Mouse (Mus musculus) limb, embryonic 14.5 days (tissue): ENCODE data around the gene Lbhd2. TPM values are rescaled to one million over a fixed set of nuclear protein-coding genes. Genes with fewer than 3 reads are reported as not detected.

Experiments used
- ATAC-seq: fragments of 200-750 bp; cut with Nextera tagmentation; 2 replicates; pipeline ENCODE4 v1.8.0; 2017; ENCODE audit warnings: low read depth, moderate number of reproducible peaks, moderate TSS enrichment; ENCODE audit not compliant: low FRiP score
- DNase-seq: peaks from one replicate; pipeline ENCODE4 v3.0.0-alpha.2; 2015; ENCODE audit warnings: low spot score
- H3K27ac ChIP-seq: fragments of 300-500 bp; sonication (generic); replicated peaks from 2 replicates; pipeline ENCODE4 v1.5.1; 2014; ENCODE audit warnings: low read depth, mild to moderate bottlenecking, low read length, moderate library complexity, mixed read lengths
- H3K27me3 ChIP-seq: fragments of 300-500 bp; sonication (generic); 2 replicates; pipeline ENCODE4 v1.6.1; 2014; ENCODE audit warnings: low read length, mixed read lengths; ENCODE audit not compliant: control insufficient read depth, insufficient read depth
- H3K36me3 ChIP-seq: fragments of 300-500 bp; sonication (generic); 2 replicates; pipeline ENCODE4 v1.6.1; 2014; ENCODE audit warnings: mild to moderate bottlenecking, low read length, moderate library complexity, mixed read lengths; ENCODE audit not compliant: control insufficient read depth, insufficient read depth
- H3K4me1 ChIP-seq: fragments of 300-500 bp; sonication (generic); 2 replicates; pipeline ENCODE4 v1.6.1; 2014; ENCODE audit warnings: antibody characterized with exemption, low read length, mixed read lengths; ENCODE audit not compliant: control insufficient read depth, insufficient read depth
- H3K4me2 ChIP-seq: fragments of 300-500 bp; sonication (generic); replicated peaks from 2 replicates; pipeline ENCODE4 v1.6.1; 2014; ENCODE audit warnings: low read depth, mild to moderate bottlenecking, low read length, moderate library complexity; ENCODE audit not compliant: severe bottlenecking
- H3K4me3 ChIP-seq: fragments of 300-500 bp; sonication (generic); replicated peaks from 2 replicates; pipeline ENCODE4 v1.5.1; 2014; ENCODE audit warnings: low read length
- H3K9ac ChIP-seq: fragments of 300-500 bp; sonication (generic); 2 replicates; pipeline ENCODE4 v1.6.1; 2014; ENCODE audit warnings: mild to moderate bottlenecking, low read depth, low read length, moderate library complexity; ENCODE audit not compliant: severe bottlenecking
- H3K9me3 ChIP-seq: fragments of 300-500 bp; sonication (generic); 2 replicates; pipeline ENCODE4 v1.6.1; 2016; ENCODE audit warnings: low read length; ENCODE audit not compliant: control insufficient read depth
- POLR2A ChIP-seq: fragments of 200-500 bp; IDR thresholded peaks from 2 replicates; pipeline ENCODE4 v1.8.0; 2012; ENCODE audit warnings: inconsistent platforms, mild to moderate bottlenecking, moderate library complexity, borderline replicate concordance; ENCODE audit not compliant: insufficient read depth, insufficient read length; ENCODE audit errors: extremely low read depth
- WGBS: fragments of 180-500 bp; shearing (Covaris S2); extraction: QIAGEN DNeasy Blood & Tissue Kit; methylation state at CpG from one replicate; pipeline ENCODE4 v1.1.7; 2014; 5-methylcytosine and 5-hydroxymethylcytosine counted together
- polyA plus RNA-seq, 2 experiments: library from polyadenylated mRNA; depleted of rRNA in 1 of 2; stranded (reverse) in 1 of 2; unstranded in 1 of 2; fragments of >200 nt; fragmentation: Nextera tagmentation in 1 of 2; extraction: Ambion mirVana in 1 of 2; gene quantifications; 2 replicates each; pipeline versions ENCODE4 v1.2.1 to v1.2.3; 2012 to 2014

Gene Lbhd2
- polyA plus RNA-seq, 2 experiments = 11.0 to 19.2 TPM

DNA sequence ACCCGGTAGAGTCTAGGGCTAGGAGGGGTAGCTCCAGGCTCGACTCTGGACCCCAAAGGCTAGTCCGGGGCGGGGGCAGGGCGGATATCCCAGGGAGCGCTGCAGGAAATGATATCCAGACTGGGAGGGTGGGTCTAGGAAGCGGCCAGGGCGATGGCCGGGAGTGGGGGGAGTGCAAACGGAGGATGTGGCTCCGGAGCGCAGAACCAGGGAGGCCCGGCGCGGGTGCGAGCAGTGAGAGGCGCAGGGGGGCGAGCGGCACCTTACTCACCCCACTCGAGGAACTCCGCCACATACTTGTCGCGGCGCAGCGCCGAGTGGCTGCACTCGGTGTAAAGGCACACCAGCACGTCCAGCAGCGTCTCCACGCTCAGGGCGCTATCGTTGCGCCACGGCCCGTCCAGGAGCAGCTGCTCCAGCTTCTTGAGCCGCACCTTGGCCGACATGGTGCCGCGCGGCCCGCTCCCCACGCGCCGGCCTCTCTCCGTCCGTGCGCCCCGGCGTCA lies 29.7 kb upstream of the Lbhd2 start:
- Histone ChIP-seq H3K4me2 (peak overlapping the region; percentile 90), H3K9ac (peak overlapping the region; percentile 86), H3K27ac (peak overlapping the region; percentile 84), H3K27me3 (no peaks in the 10 kb centered on the region), H3K36me3 (no peaks in the 10 kb centered on the region), H3K4me1 (peaks cover 19% of the 10 kb centered on the region), H3K9me3 (no peaks in the 10 kb centered on the region), H3K4me3 (peak overlapping the region; percentile 97)
- DNase-seq (peak; percentile 37), ATAC-seq (peak; percentile 14)
- TF ChIP-seq POLR2A = 0 out of 2 replicates have a peak, but pooled peaks have one; percentile 12
- under 1% methylated on average over 23 of the region's 49 CpGs for WGBS

- Histone ChIP-seq H3K9me3 (no peaks in the 10 kb centered on the region), H3K27me3 (no peaks in the 10 kb centered on the region), H3K36me3 (no peaks in the 10 kb centered on the region), H3K4me2 (peak within 1 kb of the TSS; percentile 90), H3K4me1 (peaks cover 19% of the 10 kb centered on the region), H3K9ac (peak within 1 kb of the TSS; percentile 86), H3K27ac (peak within 1 kb of the TSS; percentile 84), H3K4me3 (peak within 1 kb of the TSS; percentile 97)
- 0% methylated on average over 32 of the region's 94 CpGs for WGBS
- peak; percentile 91 for DNase-seq
- peak; percentile 93; the same call in 1 of the 2 replicates for TF ChIP-seq POLR2A
- ATAC-seq = peak; percentile 94
Observed at GRCm38 (mm10) chr12:111377376-111377973, 29.1 kb upstream of the Lbhd2 start, which contains the start of gene Cdc42bpb. Gene Cdc42bpb (minus strand): TSS chr12:111377718.

GRCm38 (mm10) chr12:111377986-111378490 lies 28.6 kb upstream of the Lbhd2 start:
- Histone ChIP-seq H3K9me3 (no peaks in the 10 kb centered on the region), H3K9ac (peak overlapping the region; percentile 86), H3K4me3 (peak overlapping the region; percentile 97), H3K4me1 (peaks cover 19% of the 10 kb centered on the region), H3K27me3 (no peaks in the 10 kb centered on the region), H3K36me3 (no peaks in the 10 kb centered on the region), H3K27ac (peak overlapping the region; percentile 84; the same call in 1 of the 2 replicates), H3K4me2 (peak overlapping the region; percentile 90)
- 1% methylated on average over 29 of the region's 32 CpGs for WGBS
- TF ChIP-seq POLR2A = no peak
- ATAC-seq (peak; percentile 51), DNase-seq (no peak)

DNA sequence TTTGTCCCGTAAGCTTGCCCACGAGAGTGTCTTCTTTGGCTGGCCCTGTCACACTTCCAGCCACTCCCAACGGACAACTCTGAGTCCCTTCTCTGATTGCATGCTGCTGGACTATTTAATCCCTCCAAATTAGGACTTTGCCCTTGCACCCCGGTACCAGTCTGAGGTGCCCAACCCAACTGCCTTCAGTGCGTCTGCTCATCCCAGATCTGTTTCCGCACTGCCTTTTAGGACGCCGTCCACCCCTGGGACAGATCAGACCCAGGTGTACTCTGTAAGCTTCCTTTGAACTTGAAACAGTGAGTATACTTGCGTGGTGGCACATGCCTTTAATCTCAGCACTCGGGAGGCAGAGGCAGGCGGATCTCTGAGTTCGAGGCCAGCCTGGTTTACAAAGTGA lies 27.8 kb upstream of the Lbhd2 start:
- H3K4me1 ChIP-seq = peaks cover 19% of the 10 kb centered on the region
- H3K36me3 ChIP-seq = no peaks in the 10 kb centered on the region
- H3K9me3 ChIP-seq = no peaks in the 10 kb centered on the region
- no peak overlapping the region for H3K27ac ChIP-seq
- no peak overlapping the region for H3K9ac ChIP-seq
- no peak for DNase-seq
- H3K4me2 ChIP-seq = no peak overlapping the region; the same call in 1 of the 2 replicates
- 74% methylated on average over 12 of the region's 12 CpGs for WGBS
- no peaks in the 10 kb centered on the region for H3K27me3 ChIP-seq
- ATAC-seq = no peak
- H3K4me3 ChIP-seq = peak overlapping the region; percentile 97
- TF ChIP-seq POLR2A = no peak

GRCm38 (mm10) chr12:111385883-111386641 lies 20.5 kb upstream of the Lbhd2 start:
- DNase-seq (no peak), ATAC-seq (0 out of 2 replicates have a peak, but pooled peaks have one; percentile 19)
- H3K36me3 ChIP-seq = no peaks in the 10 kb centered on the region
- TF ChIP-seq POLR2A = no peak
- no peak overlapping the region for H3K27ac ChIP-seq
- no peak overlapping the region for H3K9ac ChIP-seq
- no peaks in the 10 kb centered on the region for H3K27me3 ChIP-seq
- H3K4me2 ChIP-seq = no peak overlapping the region
- WGBS = 89% methylated on average over 13 of the region's 13 CpGs
- H3K9me3 ChIP-seq = no peaks in the 10 kb centered on the region
- H3K4me1 ChIP-seq = no peaks in the 10 kb centered on the region
- H3K4me3 ChIP-seq = no peak overlapping the region
